Mouse (Mus musculus) heart, embryonic 14.5 days (tissue): ENCODE data around the gene Tlx1. TPM values are rescaled to one million over a fixed set of nuclear protein-coding genes. Genes with fewer than 3 reads are reported as not detected.

Experiments
- ATAC-seq: fragments of 200-750 bp; cut with Nextera tagmentation; 2 replicates; pipeline ENCODE4 v1.8.0; 2017; ENCODE audit warnings: low read depth, moderate TSS enrichment; ENCODE audit not compliant: insufficient number of reproducible peaks, insufficient read depth, low FRiP score
- H3K27ac ChIP-seq, 2 experiments: fragments of 200-500 bp in 1 of 2; fragments of 300-500 bp in 1 of 2; sonication (generic) in 1 of 2; replicated peaks in 1 of 2; 2 replicates each; pipeline ENCODE4 v1.5.1; 2012 to 2014; ENCODE audit warnings: low read depth in 2 of 2, low read length in 2 of 2, control low read depth in 1 of 2, mild to moderate bottlenecking in 1 of 2, mixed read lengths in 1 of 2; ENCODE audit not compliant: control insufficient read depth in 1 of 2, insufficient read depth in 1 of 2
- H3K27me3 ChIP-seq: fragments of 300-500 bp; sonication (generic); 2 replicates; pipeline ENCODE4 v1.6.1; 2014; ENCODE audit warnings: mild to moderate bottlenecking, low read length, control low read depth; ENCODE audit not compliant: control insufficient read depth, insufficient read depth
- H3K36me3 ChIP-seq: fragments of 300-500 bp; sonication (generic); 2 replicates; pipeline ENCODE4 v1.6.1; 2014; ENCODE audit warnings: mild to moderate bottlenecking, control low read depth, low read length, mixed read lengths; ENCODE audit not compliant: control insufficient read depth, insufficient read depth
- H3K4me1 ChIP-seq, 2 experiments: fragments of 200-500 bp in 1 of 2; fragments of 300-500 bp in 1 of 2; sonication (generic) in 1 of 2; 2 replicates each; pipeline ENCODE4 v1.6.1; 2012 to 2014; ENCODE audit warnings: low read length in 2 of 2, control low read depth in 1 of 2, mixed read lengths in 1 of 2; ENCODE audit not compliant: control insufficient read depth in 2 of 2, insufficient read depth in 2 of 2
- H3K4me2 ChIP-seq: fragments of 300-500 bp; sonication (generic); 2 replicates; pipeline ENCODE4 v1.6.1; 2014; ENCODE audit warnings: mild to moderate bottlenecking, low read length
- H3K4me3 ChIP-seq, 2 experiments: fragments of 200-500 bp in 1 of 2; fragments of 300-500 bp in 1 of 2; sonication (generic) in 1 of 2; 2 replicates each; pipeline ENCODE4 v1.5.1; 2012 to 2014; ENCODE audit warnings: low read length in 2 of 2, mild to moderate bottlenecking in 2 of 2, control low read depth in 1 of 2, low read depth in 1 of 2, moderate library complexity in 1 of 2; ENCODE audit not compliant: control insufficient read depth in 1 of 2, insufficient read depth in 1 of 2
- H3K9ac ChIP-seq: fragments of 300-500 bp; sonication (generic); 2 replicates; pipeline ENCODE4 v1.6.1; 2014; ENCODE audit warnings: mild to moderate bottlenecking, low read length
- H3K9me3 ChIP-seq: fragments of 300-500 bp; sonication (generic); 2 replicates; pipeline ENCODE4 v1.6.1; 2016; ENCODE audit warnings: low read length, control low read depth; ENCODE audit not compliant: control insufficient read depth
- WGBS: fragments of 180-500 bp; shearing (Covaris S2); extraction: QIAGEN DNeasy Blood & Tissue Kit; methylation state at CpG from one replicate; pipeline ENCODE4 v1.1.7; 2014; 5-methylcytosine and 5-hydroxymethylcytosine counted together
- polyA plus RNA-seq: library from polyadenylated mRNA; unstranded; fragments of >200 nt; fragmentation: Nextera tagmentation; extraction: Ambion mirVana; gene quantifications from 2 replicates; pipeline ENCODE4 v1.2.1, GENCODE M21; 2014

Gene Tlx1
- polyA plus RNA-seq, 1 experiment from 2014 or later = 0.22 TPM

DNA sequence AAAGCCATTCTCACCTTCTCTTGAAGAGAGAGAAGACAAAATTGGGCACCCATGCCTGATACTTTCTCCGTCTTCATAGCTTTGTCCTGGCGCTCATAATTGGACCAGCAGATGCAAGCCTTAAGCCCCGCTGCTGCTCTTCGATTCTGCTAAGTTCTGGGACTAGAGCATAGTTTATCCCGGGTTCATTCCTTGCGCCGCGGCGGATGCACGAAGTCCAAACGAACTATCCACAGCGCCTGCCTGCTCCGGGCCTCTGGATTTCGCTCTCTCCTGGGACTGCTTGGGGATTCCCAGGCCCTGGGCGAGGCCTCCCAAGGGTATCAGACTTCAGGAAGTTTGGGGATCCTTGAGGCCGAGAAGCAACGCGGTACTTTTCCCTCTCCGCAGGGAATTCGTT, 8.4 kb downstream of the Tlx1 start:
- WGBS = 3% methylated on average over 20 of the region's 20 CpGs
- no peak for ATAC-seq

DNA sequence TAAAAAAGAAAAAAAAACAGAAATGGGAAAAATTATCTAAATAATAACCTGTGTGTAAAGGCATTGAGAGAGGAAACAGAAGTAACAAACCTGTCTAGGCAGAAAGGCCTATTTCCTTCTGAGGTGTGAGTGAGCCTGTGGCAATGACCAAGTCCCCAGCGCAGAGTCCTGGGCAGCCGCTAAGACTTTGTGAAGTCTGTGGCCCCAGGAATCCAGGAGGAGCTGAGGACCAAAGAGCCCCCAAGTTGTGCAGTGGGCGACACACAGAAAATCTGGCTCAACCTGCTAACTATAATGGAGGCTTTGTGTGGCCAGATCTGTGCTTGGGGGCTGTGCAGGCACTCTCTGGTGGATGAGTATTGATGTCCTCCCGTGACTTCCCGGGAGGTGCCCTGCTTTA, 9.0 kb downstream of the Tlx1 start:
- Histone ChIP-seq H3K9ac (no peak overlapping the region), H3K27ac (no peak overlapping the region), H3K4me3 (no peak overlapping the region), H3K4me1 (peaks cover 0 to 5% of the 10 kb centered on the region in 2 experiments; a peak in 1 of 4 replicates), H3K9me3 (no peaks in the 10 kb centered on the region), H3K4me2 (no peak overlapping the region), H3K36me3 (no peaks in the 10 kb centered on the region), H3K27me3 (peaks cover 100% of the 10 kb centered on the region)
- 15% methylated on average over 5 of the region's 5 CpGs for WGBS
- ATAC-seq = no peak

More for the DNA sequence above, 8.4 kb downstream of the Tlx1 start:
- no peak overlapping the region for H3K4me3 ChIP-seq
- H3K9ac ChIP-seq = no peak overlapping the region
- peaks cover 0 to 5% of the 10 kb centered on the region in 2 experiments; a peak in 1 of 4 replicates for H3K4me1 ChIP-seq
- no peaks in the 10 kb centered on the region for H3K36me3 ChIP-seq
- no peak overlapping the region for H3K4me2 ChIP-seq
- no peak overlapping the region for H3K27ac ChIP-seq
- peaks cover 99% of the 10 kb centered on the region for H3K27me3 ChIP-seq
- no peaks in the 10 kb centered on the region for H3K9me3 ChIP-seq

DNA sequence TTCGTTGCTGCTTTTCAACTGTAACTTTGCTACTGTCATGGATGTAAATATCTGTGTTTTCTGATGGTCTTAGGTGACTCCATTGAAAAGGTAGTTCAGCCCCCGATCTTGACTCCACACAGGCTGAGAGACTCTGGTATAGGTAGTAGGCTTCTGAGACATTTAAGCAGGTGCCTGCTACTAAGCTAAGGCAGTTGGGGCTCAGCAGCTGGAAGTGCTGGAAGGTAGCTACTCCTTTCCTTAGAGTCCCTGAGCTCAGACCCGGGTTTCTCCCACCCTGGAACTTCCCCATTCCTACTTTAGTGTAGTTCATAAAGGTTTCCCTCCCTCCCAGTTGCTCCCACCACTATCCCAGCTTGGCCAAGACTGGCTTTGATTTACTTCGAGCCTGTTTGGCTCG, 9.5 kb downstream of the Tlx1 start:
- no peak overlapping the region for H3K4me2 ChIP-seq
- ATAC-seq = no peak
- 6% methylated on average over 5 of the region's 5 CpGs for WGBS
- H3K27me3 ChIP-seq = peaks cover 100% of the 10 kb centered on the region
- no peaks in the 10 kb centered on the region for H3K9me3 ChIP-seq
- H3K4me1 ChIP-seq = peaks cover 0 to 5% of the 10 kb centered on the region in 2 experiments; a peak in 1 of 4 replicates
- H3K9ac ChIP-seq = no peak overlapping the region
- no peaks in the 10 kb centered on the region for H3K36me3 ChIP-seq
- H3K27ac ChIP-seq = no peak overlapping the region
- H3K4me3 ChIP-seq = no peak overlapping the region

DNA sequence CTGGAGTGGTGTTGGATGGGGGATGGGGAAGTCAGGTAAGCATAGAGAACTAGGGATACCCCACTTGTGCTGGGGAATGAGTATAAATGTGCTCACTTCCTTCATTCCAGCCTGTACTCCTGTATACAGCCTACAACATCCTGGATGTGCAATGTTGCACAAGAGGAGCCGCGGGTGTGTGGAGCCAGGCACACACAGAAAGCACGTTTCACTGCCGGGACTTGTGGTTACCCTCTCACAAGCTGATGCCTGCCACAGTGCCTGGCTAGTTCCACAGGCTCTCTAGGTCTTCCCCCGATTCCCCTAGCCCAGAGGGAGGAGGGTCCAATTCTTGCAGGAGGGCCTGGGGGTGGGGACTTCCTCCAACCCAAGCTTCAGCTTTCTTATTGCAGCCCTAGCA, 10.0 kb downstream of the Tlx1 start:
- WGBS = 2% methylated on average over 5 of the region's 5 CpGs
- Histone ChIP-seq H3K36me3 (no peaks in the 10 kb centered on the region), H3K27me3 (peaks cover 100% of the 10 kb centered on the region), H3K9ac (no peak overlapping the region), H3K4me2 (peak overlapping the region; percentile 35; the same call in 1 of the 2 replicates), H3K4me3 (no peak overlapping the region), H3K27ac (no peak overlapping the region), H3K9me3 (no peaks in the 10 kb centered on the region), H3K4me1 (peaks cover 0 to 5% of the 10 kb centered on the region in 2 experiments; a peak in 1 of 4 replicates)
- no peak for ATAC-seq

DNA sequence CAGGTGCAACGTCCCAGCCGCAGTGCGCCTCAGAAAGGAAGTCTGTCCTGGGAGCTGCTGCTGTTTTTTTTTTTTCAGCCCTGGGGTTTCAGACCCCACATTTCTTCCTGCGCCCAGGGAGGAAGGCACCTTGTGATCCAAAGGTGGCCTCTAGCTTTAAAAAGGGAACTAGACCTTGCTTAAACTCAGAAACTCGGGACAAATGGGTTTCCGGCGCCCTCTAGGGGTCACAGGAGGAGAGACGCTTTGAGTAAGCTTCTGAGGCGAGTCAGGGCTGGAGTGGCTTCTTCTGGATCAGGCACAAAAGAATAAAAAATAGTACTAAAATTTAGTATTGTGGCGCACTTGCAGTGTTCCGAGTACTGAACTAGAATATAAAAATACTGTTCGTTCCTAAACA, 10.6 kb downstream of the Tlx1 start:
- 2% methylated on average over 12 of the region's 12 CpGs for WGBS
- Histone ChIP-seq H3K36me3 (no peaks in the 10 kb centered on the region), H3K27ac (no peak overlapping the region), H3K4me3 (no peak overlapping the region), H3K27me3 (peaks cover 97% of the 10 kb centered on the region), H3K4me1 (peaks cover 0 to 5% of the 10 kb centered on the region in 2 experiments; a peak in 1 of 4 replicates), H3K9me3 (no peaks in the 10 kb centered on the region), H3K9ac (no peak overlapping the region), H3K4me2 (peak overlapping the region; percentile 35; the same call in 1 of the 2 replicates)
- ATAC-seq = no peak

DNA sequence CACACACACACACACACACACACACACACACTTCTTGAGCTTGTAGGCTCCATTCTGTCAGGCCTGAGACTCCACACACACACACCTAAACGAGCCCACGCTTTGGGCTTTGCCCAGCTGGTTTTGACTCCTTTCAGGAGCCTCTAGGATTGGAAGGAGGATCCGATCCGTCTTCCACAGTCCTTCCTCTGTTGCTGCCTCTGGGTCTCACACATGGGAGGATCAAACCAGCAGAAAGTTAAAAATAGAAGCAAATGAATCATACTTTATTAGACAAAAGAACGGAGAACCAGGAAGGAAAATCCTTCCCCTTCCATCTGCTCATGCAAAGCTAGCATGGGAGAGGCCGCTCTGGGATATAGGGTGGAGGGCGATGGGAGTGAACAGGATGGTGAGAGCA, 11.7 kb downstream of the Tlx1 start:
- ATAC-seq = no peak
- Histone ChIP-seq H3K4me3 (no peak overlapping the region), H3K9ac (no peak overlapping the region), H3K27me3 (peaks cover 96% of the 10 kb centered on the region), H3K4me1 (peaks cover 0 to 5% of the 10 kb centered on the region in 2 experiments; a peak in 1 of 4 replicates), H3K36me3 (no peaks in the 10 kb centered on the region), H3K27ac (no peak overlapping the region), H3K4me2 (no peak overlapping the region), H3K9me3 (no peaks in the 10 kb centered on the region)
- WGBS = 39% methylated on average over 7 of the region's 7 CpGs

DNA sequence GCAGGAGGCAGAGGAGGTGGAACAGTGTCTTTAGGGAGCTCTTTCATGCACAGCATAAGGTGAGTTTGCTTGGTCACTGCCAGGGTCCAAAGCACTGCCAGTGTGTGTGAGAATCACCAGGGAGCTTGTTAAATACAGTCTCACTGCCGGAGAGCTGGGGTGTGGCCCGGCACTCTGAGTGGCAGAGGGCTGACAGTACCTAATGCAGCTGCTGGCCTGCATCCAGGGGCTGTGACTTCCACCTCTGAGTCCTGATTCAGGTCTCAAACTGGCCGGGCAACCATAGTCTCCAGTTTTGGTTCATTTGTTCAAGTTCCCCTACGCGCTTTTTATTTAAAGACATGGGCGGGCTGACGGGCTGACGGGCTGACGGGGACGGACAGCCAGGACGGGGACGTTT, 12.4 kb downstream of the Tlx1 start:
- no peak overlapping the region for H3K27ac ChIP-seq
- ATAC-seq = no peak
- no peaks in the 10 kb centered on the region for H3K9me3 ChIP-seq

DNA sequence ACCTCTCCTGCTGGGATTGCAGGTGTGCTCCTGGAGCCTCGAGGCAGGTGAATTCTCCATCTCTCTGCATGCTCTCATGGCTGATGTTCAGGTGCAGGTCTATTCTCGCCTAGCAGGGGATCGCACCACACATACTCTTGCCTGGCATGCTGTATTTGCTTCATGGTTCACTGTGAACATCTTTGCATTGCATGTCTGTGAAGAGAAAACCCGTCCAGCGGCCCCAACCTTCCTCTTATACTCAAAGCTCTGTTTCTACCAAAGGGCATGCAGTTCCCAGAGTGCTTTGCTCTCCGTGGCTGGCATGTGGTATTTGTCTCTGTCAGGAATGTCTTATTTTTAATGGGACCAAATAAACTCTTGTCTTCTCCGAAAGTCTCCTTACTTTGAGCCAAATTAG, 20.0 kb downstream of the Tlx1 start:
- no peak overlapping the region for H3K9ac ChIP-seq
- no peak overlapping the region for H3K27ac ChIP-seq
- no peak overlapping the region for H3K4me3 ChIP-seq
- no peak overlapping the region for H3K4me2 ChIP-seq
- no peaks in the 10 kb centered on the region for H3K4me1 ChIP-seq
- WGBS = 68% methylated on average over 7 of the region's 7 CpGs
- no peaks in the 10 kb centered on the region for H3K9me3 ChIP-seq
- H3K27me3 ChIP-seq = peaks cover 47% of the 10 kb centered on the region
- no peaks in the 10 kb centered on the region for H3K36me3 ChIP-seq
- ATAC-seq = no peak

More for the DNA sequence above, 12.4 kb downstream of the Tlx1 start:
- Histone ChIP-seq H3K27me3 (peaks cover 96% of the 10 kb centered on the region), H3K4me1 (peaks cover 0 to 5% of the 10 kb centered on the region in 2 experiments; a peak in 1 of 4 replicates), H3K36me3 (no peaks in the 10 kb centered on the region), H3K4me2 (no peak overlapping the region), H3K9ac (no peak overlapping the region), H3K4me3 (no peak overlapping the region)
- 4% methylated on average over 12 of the region's 12 CpGs for WGBS
